Mouse (Mus musculus) lung, adult 18-20 months (tissue): ENCODE results near the gene Tmem108.

Experiments used
- DNase-seq, 2 experiments: peaks; one replicate each; pipeline ENCODE4 v3.0.0; 2022; ENCODE audit warnings: mixed read lengths in 2 of 2

Gene Tmem108

GRCm38 (mm10) chr9:103489883-103490282, 271.8 kb downstream of the Tmem108 start:
- no peak for DNase-seq

- DNase-seq, result no peak
Measured at GRCm38 (mm10) chr9:103489096-103489495, 272.5 kb downstream of the Tmem108 start.

GRCm38 (mm10) chr9:103486262-103486661, 275.4 kb downstream of the Tmem108 start:
- DNase-seq, result no peak

- no peak for DNase-seq
Measured at GRCm38 (mm10) chr9:103485606-103486005, 276.0 kb downstream of the Tmem108 start.

- no peak for DNase-seq
Measured at GRCm38 (mm10) chr9:103480603-103481220, 280.9 kb downstream of the Tmem108 start.

- no peak for DNase-seq
Measured at GRCm38 (mm10) chr9:103480044-103480576, 281.5 kb downstream of the Tmem108 start, which contains the start of gene Bfsp2. Gene Bfsp2 (minus strand): TSS chr9:103480420.

GRCm38 (mm10) chr9:103475414-103475813, 286.2 kb downstream of the Tmem108 start:
- DNase-seq, result no peak

- DNase-seq, result no peak
Measured at GRCm38 (mm10) chr9:103473915-103474688, 287.5 kb downstream of the Tmem108 start.

GRCm38 (mm10) chr9:103471784-103472183, 289.9 kb downstream of the Tmem108 start:
- no peak for DNase-seq

GRCm38 (mm10) chr9:103469516-103469915, 292.1 kb downstream of the Tmem108 start:
- DNase-seq, result no peak

- no peak for DNase-seq
Measured at GRCm38 (mm10) chr9:103468911-103469310, 292.7 kb downstream of the Tmem108 start.

- no peak for DNase-seq
Measured at GRCm38 (mm10) chr9:103465711-103466220, 295.9 kb downstream of the Tmem108 start.

- no peak for DNase-seq
Measured at GRCm38 (mm10) chr9:103465293-103465692, 296.3 kb downstream of the Tmem108 start.

GRCm38 (mm10) chr9:103463833-103464232, 297.8 kb downstream of the Tmem108 start:
- DNase-seq, result no peak

GRCm38 (mm10) chr9:103459839-103460238, 301.8 kb downstream of the Tmem108 start:
- no peak for DNase-seq

GRCm38 (mm10) chr9:103459307-103459706, 302.3 kb downstream of the Tmem108 start:
- DNase-seq, result no peak

GRCm38 (mm10) chr9:103449651-103450050, 312.0 kb downstream of the Tmem108 start:
- no peak for DNase-seq

GRCm38 (mm10) chr9:103449092-103449491, 312.5 kb downstream of the Tmem108 start:
- peak in 1 of 2 experiments; percentile 33 for DNase-seq

- no peak for DNase-seq
Measured at GRCm38 (mm10) chr9:103444656-103445055, 317.0 kb downstream of the Tmem108 start.

GRCm38 (mm10) chr9:103443824-103444185, 317.8 kb downstream of the Tmem108 start:
- no peak for DNase-seq

- no peak for DNase-seq
Measured at GRCm38 (mm10) chr9:103443121-103443823, 318.4 kb downstream of the Tmem108 start.

GRCm38 (mm10) chr9:103440597-103440996, 321.0 kb downstream of the Tmem108 start:
- no peak for DNase-seq

- DNase-seq, result peak in 1 of 2 experiments; percentile 19
Measured at GRCm38 (mm10) chr9:103437104-103437503, 324.5 kb downstream of the Tmem108 start.
